Mouse (Mus musculus) ES-Bruce4 (cell line): ENCODE measurements at regions not wholly inside any gene's neighbourhood (a gene's known extent, or its start where the extent isn't known, plus 50 kb on each side); places are given as distances from the start of the nearest gene placed in this dataset.

Experiments
- CTCF ChIP-seq: IDR thresholded peaks from one replicate; pipeline ENCODE4 v1.8.1; 2011; ENCODE audit warnings: low read depth, low read length
- POLR2A ChIP-seq: IDR thresholded peaks from one replicate; pipeline ENCODE4 v1.8.1; 2011; ENCODE audit warnings: low read length; ENCODE audit not compliant: insufficient read depth

DNA sequence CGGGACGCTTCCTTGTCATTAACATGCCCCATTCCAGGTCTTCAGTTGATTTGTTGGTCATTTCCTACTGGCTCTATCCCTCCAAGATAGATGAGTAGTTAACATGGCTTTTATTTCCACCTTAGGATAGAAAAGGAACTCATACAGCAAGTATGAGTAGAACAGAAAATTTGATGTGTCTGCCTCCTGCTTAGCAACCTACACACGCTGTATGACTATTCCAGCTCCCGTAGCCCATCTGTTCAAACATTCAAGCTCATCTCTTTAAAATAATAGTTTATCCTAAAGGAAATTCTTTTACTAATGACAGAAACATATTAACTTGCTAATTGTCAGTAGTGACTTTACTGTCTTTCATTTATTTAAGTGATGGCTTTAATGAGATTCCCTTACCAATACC lies 323.0 kb downstream of the Wdr20rt start:
- TF ChIP-seq POLR2A (no peak), CTCF (no peak)
